Mouse (Mus musculus): ENCODE results near the gene Rbfox3.

- TF ChIP-seq CTCF (IDR thresholded peaks at IDR 0.05; ENCODE audit: control insufficient read depth, insufficient read depth, low read length) (no peak), POLR2A (IDR thresholded peaks at IDR 0.05; ENCODE audit: borderline replicate concordance, control insufficient read depth, low read depth, low read length) (no peak)
These were observed 37.4 kb downstream of the Rbfox3 start for GRCm38 (mm10) chr11:118874022-118874421.
